ENCODE assay signal across 18 mouse cellular contexts in the genomic region with DNA sequence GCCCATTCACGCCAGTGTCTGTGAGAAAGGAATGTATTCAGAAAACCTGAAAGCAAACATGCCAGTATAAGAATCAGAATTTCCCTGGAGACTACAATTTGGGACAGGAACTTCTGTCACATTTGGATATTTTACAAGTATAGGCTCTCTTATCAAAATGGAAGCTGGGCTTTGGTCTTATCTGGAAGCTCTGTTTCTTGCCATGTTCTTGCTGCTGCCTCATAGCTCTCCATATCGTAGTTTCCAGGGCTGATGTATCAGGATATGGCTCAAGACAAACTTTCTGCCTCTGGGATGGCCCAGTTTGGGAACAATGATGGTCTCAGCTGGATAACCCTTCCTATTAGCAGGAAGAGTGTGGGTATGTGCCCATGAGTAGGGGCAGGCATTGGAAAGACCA. TPM values are rescaled to one million over a fixed set of nuclear protein-coding genes. Genes with fewer than 3 reads are reported as not detected.
DNase-seq lines count a peak whose midpoint lies in the region; ATAC-seq and TF ChIP-seq lines count a peak whose summit lies in the region.
"Had no signal": no experiment of that assay in that cellular context is flagged by ENCODE, and none has a peak within 500 bp of the region (broad histone marks: within the 10 kb centered on the region; RNA-seq: fewer than 3 reads in every experiment).

No protein-coding gene starts in this region.

- no peak for TF ChIP-seq POLR2A in MEL (IDR thresholded peaks at IDR 0.05; ENCODE audit: control insufficient read depth in 1 of 2, insufficient read depth in 1 of 2, low read depth in 1 of 2, low read length in 2 of 2, poor library complexity in 1 of 2)

- H3K27me3 ChIP-seq in heart, embryonic 10.5 days (ENCODE audit: insufficient read depth, poor library complexity, severe bottlenecking) = no peaks in the 10 kb centered on the region
- no peaks in the 10 kb centered on the region for H3K27me3 ChIP-seq in MEL (ENCODE audit: control insufficient read depth in 1 of 2, insufficient read depth in 2 of 2, low read length in 2 of 2)
- H3K27me3 ChIP-seq in limb, embryonic 10.5 days (ENCODE audit: low read depth, poor library complexity, severe bottlenecking) = no peaks in the 10 kb centered on the region
- H3K27me3 ChIP-seq in liver, embryonic 16.5 days (ENCODE audit: control insufficient read depth, insufficient read depth, low read depth, low read length) = no peaks in the 10 kb centered on the region
- H3K27me3 ChIP-seq: embryonic facial prominence, embryonic 12.5 days; forebrain, embryonic 15.5 days; heart, embryonic 15.5 days had no signal

- ATAC-seq in liver, embryonic 16.5 days (ENCODE audit: low read depth) = 0 out of 2 replicates have a peak, but pooled peaks have one; percentile 8
- ATAC-seq in monocyte, adult 5-6 weeks (replicated peaks; ENCODE audit: insufficient number of reproducible peaks, low FRiP score, low TSS enrichment, poor library complexity, severe bottlenecking) = no peak
- ATAC-seq: forebrain, embryonic 15.5 days had no signal

- H3K27ac ChIP-seq in heart, embryonic 10.5 days = no peak overlapping the region
- H3K27ac ChIP-seq in MEL (ENCODE audit: control insufficient read depth, low read depth, low read length) = no peak overlapping the region
- no peak overlapping the region for H3K27ac ChIP-seq in limb, embryonic 10.5 days
- H3K27ac ChIP-seq in liver, embryonic 16.5 days (ENCODE audit: low read length) = peak overlapping the region; percentile 57
- H3K27ac ChIP-seq: embryonic facial prominence, embryonic 12.5 days; forebrain, embryonic 15.5 days; heart, embryonic 15.5 days; hindbrain, embryonic 14.5 days had no signal

- peak in 1 of 2 experiments; percentile 42; a peak in 1 of 4 replicates for TF ChIP-seq EP300 in MEL (IDR thresholded peaks at IDR 0.05; ENCODE audit: low read depth in 1 of 2, low read length in 2 of 2)

- no peaks in the 10 kb centered on the region for H3K9me3 ChIP-seq in heart, embryonic 10.5 days
- no peaks in the 10 kb centered on the region for H3K9me3 ChIP-seq in MEL (replicated peaks; ENCODE audit: insufficient read depth, low read length)
- H3K9me3 ChIP-seq in limb, embryonic 10.5 days (replicated peaks) = no peaks in the 10 kb centered on the region
- no peaks in the 10 kb centered on the region for H3K9me3 ChIP-seq in liver, embryonic 16.5 days (replicated peaks; ENCODE audit: control insufficient read depth, low read length)
- H3K9me3 ChIP-seq: embryonic facial prominence, embryonic 12.5 days; forebrain, embryonic 15.5 days; heart, embryonic 15.5 days had no signal

- H3K79me2 ChIP-seq in MEL (ENCODE audit: control insufficient read depth, insufficient read depth, low read length, poor library complexity) = peaks cover 8% of the 10 kb centered on the region

- no peak overlapping the region for H3K9ac ChIP-seq in MEL (ENCODE audit: control insufficient read depth, low read depth, low read length, poor library complexity, severe bottlenecking)
- H3K9ac ChIP-seq in liver, embryonic 16.5 days (ENCODE audit: low read depth, low read length) = no peak overlapping the region
- H3K9ac ChIP-seq: embryonic facial prominence, embryonic 12.5 days; forebrain, embryonic 15.5 days; heart, embryonic 15.5 days; hindbrain, embryonic 14.5 days had no signal

- peaks cover 38% of the 10 kb centered on the region for H3K4me1 ChIP-seq in heart, embryonic 10.5 days
- peaks cover 15 to 20% of the 10 kb centered on the region in 2 experiments; a peak in 3 of 4 replicates for H3K4me1 ChIP-seq in MEL (ENCODE audit: control insufficient read depth in 1 of 2, insufficient read depth in 2 of 2, low read length in 2 of 2)
- peaks cover 20% of the 10 kb centered on the region for H3K4me1 ChIP-seq in limb, embryonic 10.5 days
- peaks cover 55% of the 10 kb centered on the region for H3K4me1 ChIP-seq in liver, embryonic 16.5 days (ENCODE audit: control insufficient read depth, low read depth, low read length)

- peak overlapping the region; percentile 7 for H3K4me2 ChIP-seq in liver, embryonic 16.5 days (ENCODE audit: low read depth, low read length)
- H3K4me2 ChIP-seq: embryonic facial prominence, embryonic 12.5 days; forebrain, embryonic 15.5 days; heart, embryonic 11.5 days; heart, embryonic 15.5 days; hindbrain, embryonic 14.5 days had no signal

- peaks cover 33% of the 10 kb centered on the region for H3K36me3 ChIP-seq in heart, embryonic 10.5 days
- H3K36me3 ChIP-seq in MEL (ENCODE audit: control insufficient read depth in 1 of 2, insufficient read depth in 2 of 2, low read length in 2 of 2) = peaks cover 0 to 19% of the 10 kb centered on the region in 2 experiments; a peak in 2 of 4 replicates
- peaks cover 20% of the 10 kb centered on the region for H3K36me3 ChIP-seq in limb, embryonic 10.5 days
- no peaks in the 10 kb centered on the region; the same call in 1 of the 2 replicates for H3K36me3 ChIP-seq in liver, embryonic 16.5 days (ENCODE audit: control insufficient read depth, insufficient read depth)

- no peak for TF ChIP-seq RAD21 in MEL (IDR thresholded peaks at IDR 0.05; ENCODE audit: low read depth, low read length)

- DNase-seq in heart, adult 11 months = peak; percentile 72
- DNase-seq in heart, embryonic 10.5 days (ENCODE audit: low spot score) = no peak
- no peak for DNase-seq in MEL (ENCODE audit: low read depth, low spot score)
- peak; percentile 19 for DNase-seq in limb, embryonic 10.5 days (ENCODE audit: low spot score)
- no peak for DNase-seq in right cerebral cortex, postnatal 36 days (ENCODE audit: low spot score in 2 of 2)
- DNase-seq: adrenal gland, adult 8-10 months; adrenal gland, postnatal 36 days; cerebellum, adult 8-10 months; gastrocnemius, postnatal 14 days; heart, adult 18-20 months; heart, postnatal 14 days had no signal

- no peak for TF ChIP-seq CTCF in MEL (IDR thresholded peaks at IDR 0.05 in 2 of 3, conservative IDR thresholded peaks at IDR 0.05 in 1 of 3; ENCODE audit: control insufficient read depth in 1 of 3, insufficient read depth in 1 of 3, low read depth in 2 of 3, low read length in 3 of 3, poor library complexity in 1 of 3, severe bottlenecking in 1 of 3)

- H3K4me3 ChIP-seq in heart, embryonic 10.5 days = no peak overlapping the region
- H3K4me3 ChIP-seq in MEL (ENCODE audit: control insufficient read depth in 1 of 2, insufficient read depth in 1 of 2, low read depth in 2 of 2, low read length in 2 of 2) = no peak overlapping the region
- no peak overlapping the region for H3K4me3 ChIP-seq in limb, embryonic 10.5 days
- H3K4me3 ChIP-seq in liver, embryonic 16.5 days (ENCODE audit: low read depth, low read length) = no peak overlapping the region
- H3K4me3 ChIP-seq: embryonic facial prominence, embryonic 12.5 days; forebrain, embryonic 15.5 days; heart, embryonic 15.5 days had no signal

- 85% methylated on average over 2 of the region's 2 CpGs for WGBS in heart, embryonic 10.5 days
- 93% methylated on average over 2 of the region's 2 CpGs for WGBS in limb, embryonic 10.5 days
- WGBS in liver, embryonic 16.5 days (ENCODE audit: insufficient replicate concordance) = 50% methylated on average over 2 of the region's 2 CpGs

RNA-seq across cellular contexts. Expression of gene Uckl1, which starts 8.1 kb away (rescaled TPM):
- 67.3 and 83.6 TPM in 2 replicates for polyA plus RNA-seq in heart, embryonic 10.5 days (2016; fragmentation: Nextera tagmentation; extraction: Ambion mirVana)
- total RNA-seq in MEL (2012; rRNA removed) = 15.2 and 15.6 TPM in 2 replicates
- 10 to 100 TPM in 1 of 2 experiments, not detected in 1; 24.6 TPM for polyA plus RNA-seq in MEL (2012; ENCODE audit: insufficient read depth in 1 of 2, insufficient read length in 2 of 2, low read depth in 1 of 2, low replicate concordance in 2 of 2, missing spikeins in 1 of 2)
- polyA plus RNA-seq in limb, embryonic 10.5 days (2016; fragmentation: Nextera tagmentation; extraction: Ambion mirVana) = 36.6 and 44.1 TPM in 2 replicates
- 21.0 and 23.6 TPM in 2 replicates for polyA plus RNA-seq in liver, embryonic 16.5 days (2015; fragmentation: Nextera tagmentation; extraction: Ambion mirVana)
- 106 to 183 TPM (median 161 TPM) in 3 replicates for total RNA-seq in monocyte, adult 5-6 weeks (2017)

RNA-seq across cellular contexts. Expression of gene Prpf6, which starts 15.1 kb away (rescaled TPM):
- 56.1 and 62.9 TPM in 2 replicates for polyA plus RNA-seq in heart, embryonic 10.5 days (2016; fragmentation: Nextera tagmentation; extraction: Ambion mirVana)
- total RNA-seq in MEL (2012; rRNA removed) = 56.0 and 58.7 TPM in 2 replicates
- polyA plus RNA-seq in MEL (2012; ENCODE audit: insufficient read depth in 1 of 2, insufficient read length in 2 of 2, low read depth in 1 of 2, low replicate concordance in 2 of 2, missing spikeins in 1 of 2) = 10 to 100 TPM in 1 of 2 experiments, not detected in 1; 69.4 TPM
- polyA plus RNA-seq in limb, embryonic 10.5 days (2016; fragmentation: Nextera tagmentation; extraction: Ambion mirVana) = 79.4 and 80.5 TPM in 2 replicates
- 24.2 and 25.0 TPM in 2 replicates for polyA plus RNA-seq in liver, embryonic 16.5 days (2015; fragmentation: Nextera tagmentation; extraction: Ambion mirVana)
- 65.7 to 104 TPM (median 96.6 TPM) in 3 replicates for total RNA-seq in monocyte, adult 5-6 weeks (2017)

RNA-seq across cellular contexts. Expression of gene Zfp512b, which starts 16.0 kb away (rescaled TPM):
- polyA plus RNA-seq in heart, embryonic 10.5 days (2016; fragmentation: Nextera tagmentation; extraction: Ambion mirVana) = 36.0 and 37.0 TPM in 2 replicates
- total RNA-seq in MEL (2012; rRNA removed) = 13.4 and 15.5 TPM in 2 replicates
- polyA plus RNA-seq in MEL (2012; ENCODE audit: insufficient read depth in 1 of 2, insufficient read length in 2 of 2, low read depth in 1 of 2, low replicate concordance in 2 of 2, missing spikeins in 1 of 2) = 10 to 100 TPM in 1 of 2 experiments, not detected in 1; 37.6 TPM
- polyA plus RNA-seq in limb, embryonic 10.5 days (2016; fragmentation: Nextera tagmentation; extraction: Ambion mirVana) = 37.5 and 57.7 TPM in 2 replicates
- 6.2 and 7.6 TPM in 2 replicates for polyA plus RNA-seq in liver, embryonic 16.5 days (2015; fragmentation: Nextera tagmentation; extraction: Ambion mirVana)
- total RNA-seq in monocyte, adult 5-6 weeks (2017) = 6.6 to 20.6 TPM (median 10.2 TPM) in 3 replicates

RNA-seq across cellular contexts. Expression of gene Samd10, which starts 22.4 kb away (rescaled TPM):
- 15.0 and 16.6 TPM in 2 replicates for polyA plus RNA-seq in heart, embryonic 10.5 days (2016; fragmentation: Nextera tagmentation; extraction: Ambion mirVana)
- 0.56 and 0.89 TPM in 2 replicates for total RNA-seq in MEL (2012; rRNA removed)
- 1 to 10 TPM in 1 of 2 experiments, not detected in 1; 4.6 TPM for polyA plus RNA-seq in MEL (2012; ENCODE audit: insufficient read depth in 1 of 2, insufficient read length in 2 of 2, low read depth in 1 of 2, low replicate concordance in 2 of 2, missing spikeins in 1 of 2)
- 12.0 and 17.2 TPM in 2 replicates for polyA plus RNA-seq in limb, embryonic 10.5 days (2016; fragmentation: Nextera tagmentation; extraction: Ambion mirVana)
- polyA plus RNA-seq in liver, embryonic 16.5 days (2015; fragmentation: Nextera tagmentation; extraction: Ambion mirVana) = 1.7 and 2.3 TPM in 2 replicates
- 1.5 to 5.5 TPM (median 4.5 TPM) in 3 replicates for total RNA-seq in monocyte, adult 5-6 weeks (2017)

RNA-seq across cellular contexts. Expression of gene Dnajc5, which starts 56.3 kb away (rescaled TPM):
- 87.2 and 97.0 TPM in 2 replicates for polyA plus RNA-seq in heart, embryonic 10.5 days (2016; fragmentation: Nextera tagmentation; extraction: Ambion mirVana)
- 50.6 and 51.9 TPM in 2 replicates for total RNA-seq in MEL (2012; rRNA removed)
- 100 to 1,000 TPM in 1 of 2 experiments, 10 to 100 TPM in 1; 57.9 to 338 TPM for polyA plus RNA-seq in MEL (2012; ENCODE audit: insufficient read depth in 1 of 2, insufficient read length in 2 of 2, low read depth in 1 of 2, low replicate concordance in 2 of 2, missing spikeins in 1 of 2)
- polyA plus RNA-seq in limb, embryonic 10.5 days (2016; fragmentation: Nextera tagmentation; extraction: Ambion mirVana) = 86.6 and 97.6 TPM in 2 replicates
- polyA plus RNA-seq in liver, embryonic 16.5 days (2015; fragmentation: Nextera tagmentation; extraction: Ambion mirVana) = 26.4 and 27.3 TPM in 2 replicates
- 47.3 to 71.5 TPM (median 52.6 TPM) in 3 replicates for total RNA-seq in monocyte, adult 5-6 weeks (2017)

Comparison
In these comparisons a context has a peak if more than half of its experiments do, and no peak if none do; other contexts are left out.
1. DNase-seq: peak in heart, adult 11 months (single experiment) and limb, embryonic 10.5 days (single experiment); none in heart, embryonic 10.5 days (single experiment), MEL (single experiment) and right cerebral cortex, postnatal 36 days (0 of 2).